Mouse (Mus musculus) liver, adult 2 months (tissue): ENCODE results near the gene Hoxc12. TPM values are rescaled to one million over a fixed set of nuclear protein-coding genes. Genes with fewer than 3 reads are reported as not detected.

ENCODE experiments used
- DNase-seq: peaks from one replicate; pipeline ENCODE4 v3.0.0-alpha.2; 2011; ENCODE audit warnings: low read depth, low spot score; ENCODE audit errors: extremely low read depth
- H3K27ac ChIP-seq: fragments of 200-500 bp; replicated peaks from 2 replicates; pipeline ENCODE4 v1.5.1; 2012; ENCODE audit warnings: low read depth, mild to moderate bottlenecking, control low read depth, inconsistent platforms, low read length; ENCODE audit not compliant: insufficient read depth
- H3K27me3 ChIP-seq: fragments of 200-500 bp; 2 replicates; pipeline ENCODE4 v1.6.1; 2012; ENCODE audit warnings: mild to moderate bottlenecking, moderate library complexity, low read length, inconsistent platforms; ENCODE audit not compliant: control insufficient read depth, insufficient read depth
- H3K36me3 ChIP-seq: fragments of 200-500 bp; 2 replicates; pipeline ENCODE4 v1.6.1; 2012; ENCODE audit warnings: low read length, inconsistent platforms; ENCODE audit not compliant: control insufficient read depth, insufficient read depth
- H3K4me1 ChIP-seq: fragments of 200-500 bp; 2 replicates; pipeline ENCODE4 v1.6.1; 2011; ENCODE audit warnings: low read length; ENCODE audit not compliant: control insufficient read depth, insufficient read depth
- H3K4me3 ChIP-seq: fragments of 200-500 bp; 2 replicates; pipeline ENCODE4 v1.5.1; 2011; ENCODE audit warnings: low read depth, mild to moderate bottlenecking, control low read depth, low read length, moderate library complexity; ENCODE audit not compliant: insufficient read depth
- H3K79me2 ChIP-seq: fragments of 200-500 bp; 2 replicates; pipeline ENCODE4 v1.6.1; 2012; ENCODE audit warnings: inconsistent platforms, mild to moderate bottlenecking, low read length, moderate library complexity; ENCODE audit not compliant: control insufficient read depth, insufficient read depth
- H3K9ac ChIP-seq: fragments of 200-500 bp; 2 replicates; pipeline ENCODE4 v1.6.1; 2012; ENCODE audit warnings: low read depth, mild to moderate bottlenecking, control low read depth, inconsistent platforms, low read length
- CTCF ChIP-seq: fragments of 200-500 bp; IDR thresholded peaks from 2 replicates; pipeline ENCODE4 v1.5.1; 2011; ENCODE audit warnings: low read depth, low read length, control low read depth
- POLR2A ChIP-seq: fragments of 200-500 bp; IDR thresholded peaks from 2 replicates; pipeline ENCODE4 v1.6.1; 2011; ENCODE audit warnings: low read length, control low read depth; ENCODE audit not compliant: insufficient read depth; ENCODE audit errors: extremely low read depth
- WGBS: fragments of 180-500 bp; shearing (Covaris S2); methylation state at CpG from one replicate; pipeline ENCODE4 v1.1.7; 2018; 5-methylcytosine and 5-hydroxymethylcytosine counted together
- polyA plus RNA-seq: library from polyadenylated mRNA; depleted of rRNA; stranded (reverse); fragments of >200 nt; gene quantifications from 2 replicates; pipeline ENCODE4 v1.2.3, GENCODE M21; 2012
- total RNA-seq: library from RNA; depleted of rRNA; stranded (reverse); fragments of >200 nt; gene quantifications from 2 replicates; pipeline ENCODE4 v1.2.3, GENCODE M21; 2014

Hoxc12 gene
- total and polyA plus RNA-seq, 2 experiments = not detected

DNA sequence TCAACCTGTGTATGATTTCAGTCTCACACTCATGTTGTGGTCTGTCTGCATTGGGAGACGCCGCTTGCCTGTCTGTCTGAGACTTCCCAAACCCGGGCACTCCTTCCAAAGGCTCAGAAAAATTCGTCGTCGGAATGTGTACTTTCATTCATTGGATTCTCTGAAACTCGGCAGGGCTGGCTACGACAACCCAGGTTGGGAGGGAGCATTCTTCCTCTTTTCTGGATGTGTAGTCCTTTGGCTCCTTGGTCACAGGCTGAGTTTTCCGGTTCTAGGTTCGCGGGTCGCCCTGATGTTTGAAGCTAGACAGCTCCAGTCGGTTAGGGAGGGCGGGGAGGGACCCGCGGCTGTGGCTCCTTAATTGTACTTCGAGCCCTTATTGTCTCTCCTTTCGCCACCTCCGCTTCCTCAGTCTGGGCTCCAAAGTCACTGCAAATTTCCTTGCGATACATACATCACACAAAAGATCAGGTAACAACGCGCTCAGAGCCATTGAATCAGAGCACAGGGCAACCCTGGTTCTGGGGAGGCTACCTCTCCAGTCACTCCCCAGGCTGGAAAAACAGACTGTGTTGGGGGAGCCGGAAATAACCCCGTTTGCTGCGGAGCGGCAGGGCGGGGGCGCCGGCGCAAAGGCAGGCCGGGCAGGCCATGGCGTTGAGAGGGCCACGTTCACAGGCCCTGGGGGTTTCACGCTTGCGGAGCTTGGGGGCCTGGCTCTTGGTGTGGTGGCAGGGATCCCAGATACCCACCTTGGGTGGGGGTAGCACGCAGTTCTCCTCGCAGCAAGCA, 40.3 kb downstream of the Hoxc12 start:
- WGBS = 4% methylated on average over 37 of the region's 37 CpGs
- Histone ChIP-seq H3K4me3 (peak overlapping the region; percentile 20; the same call in 1 of the 2 replicates), H3K4me1 (no peaks in the 10 kb centered on the region), H3K9ac (no peak overlapping the region), H3K27ac (no peak overlapping the region), H3K79me2 (no peaks in the 10 kb centered on the region), H3K27me3 (peaks cover 40% of the 10 kb centered on the region), H3K36me3 (no peaks in the 10 kb centered on the region)
- TF ChIP-seq CTCF = no peak
- no peak for TF ChIP-seq POLR2A
- no peak for DNase-seq

DNA sequence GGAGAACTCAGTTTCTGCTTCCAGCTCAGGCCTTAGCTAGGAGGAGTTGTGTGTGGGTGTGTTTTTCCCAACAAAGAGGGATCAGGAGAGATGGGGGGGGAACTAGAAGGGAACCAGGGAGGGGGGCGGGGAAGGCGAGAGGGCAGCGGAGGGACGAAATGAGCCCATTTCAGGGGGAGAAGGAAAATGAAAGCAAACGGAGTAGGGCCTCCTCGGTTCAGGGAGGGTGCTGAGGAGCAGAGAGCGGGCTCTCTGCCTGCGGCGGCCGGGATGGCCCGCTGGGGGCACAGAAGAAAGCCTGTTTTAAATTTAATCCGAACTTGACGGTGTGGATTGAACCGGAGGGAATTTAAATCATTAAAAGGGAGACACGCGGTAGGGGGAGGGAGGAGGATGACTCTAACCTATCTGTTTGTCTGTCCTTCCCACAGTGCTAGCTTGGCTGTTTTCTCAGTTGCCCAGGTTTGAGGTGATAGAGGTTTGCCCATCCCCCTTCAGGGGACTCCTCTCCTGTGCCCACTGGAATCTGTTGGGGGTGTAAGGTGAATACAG, 40.9 kb downstream of the Hoxc12 start:
- no peaks in the 10 kb centered on the region for H3K79me2 ChIP-seq
- H3K4me1 ChIP-seq = no peaks in the 10 kb centered on the region; the same call in 1 of the 2 replicates
- H3K36me3 ChIP-seq = no peaks in the 10 kb centered on the region
- DNase-seq = no peak
- H3K4me3 ChIP-seq = peak overlapping the region; percentile 20; the same call in 1 of the 2 replicates
- H3K27me3 ChIP-seq = peaks cover 42% of the 10 kb centered on the region
- no peak overlapping the region for H3K9ac ChIP-seq
- no peak overlapping the region for H3K27ac ChIP-seq
- 11% methylated on average over 15 of the region's 16 CpGs for WGBS
- no peak for TF ChIP-seq CTCF

DNA sequence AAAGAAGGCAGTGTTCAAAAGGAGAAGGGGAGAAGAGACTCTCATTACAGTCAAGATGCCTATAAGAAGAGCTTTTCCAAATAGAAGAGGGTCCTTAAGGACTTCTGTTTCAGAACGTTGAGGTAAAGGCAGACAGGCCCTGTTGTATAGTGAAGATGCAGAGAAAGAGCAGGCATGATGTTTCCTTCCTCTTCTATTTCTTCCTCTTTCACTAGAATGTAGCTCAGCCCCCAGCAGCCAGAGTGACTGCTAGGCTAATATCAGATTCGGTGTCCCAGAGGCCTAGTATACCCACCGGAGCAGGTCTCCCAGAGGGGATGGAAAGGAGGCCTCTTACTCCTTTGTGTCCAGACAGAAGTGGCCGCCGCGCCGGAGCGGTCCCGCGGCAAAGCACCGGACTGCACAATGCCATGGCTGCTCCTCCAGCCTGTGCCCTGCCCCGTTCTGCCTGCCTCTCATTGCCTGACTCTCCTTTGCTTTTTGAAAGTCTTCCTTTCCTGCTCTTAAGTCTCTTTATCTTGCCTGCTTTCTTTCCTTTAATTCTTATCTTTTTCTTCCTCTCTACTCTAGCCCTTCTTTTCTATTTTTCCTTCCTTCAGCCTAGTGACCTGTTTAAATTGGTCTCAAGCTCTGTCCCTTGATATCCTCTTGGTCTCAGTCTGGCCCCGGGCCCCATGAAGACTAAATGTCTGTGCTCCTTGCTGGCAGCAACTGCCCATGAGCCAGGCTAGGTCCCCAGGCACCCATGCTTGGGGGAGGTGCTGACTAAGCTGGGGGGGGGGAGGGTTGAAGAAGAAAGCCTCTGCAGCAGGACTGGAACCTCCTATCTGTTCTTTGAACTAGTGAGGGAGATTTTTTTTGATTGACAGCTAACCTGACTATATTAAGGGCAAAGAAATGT, 42.3 kb downstream of the Hoxc12 start:
- no peak for DNase-seq
- Histone ChIP-seq H3K27ac (no peak overlapping the region), H3K27me3 (peaks cover 43% of the 10 kb centered on the region), H3K9ac (no peak overlapping the region), H3K4me1 (no peaks in the 10 kb centered on the region; the same call in 1 of the 2 replicates), H3K36me3 (no peaks in the 10 kb centered on the region), H3K4me3 (no peak overlapping the region), H3K79me2 (no peaks in the 10 kb centered on the region)
- no peak for TF ChIP-seq POLR2A
- TF ChIP-seq CTCF = no peak
- 23% methylated on average over 13 of the region's 13 CpGs for WGBS

DNA sequence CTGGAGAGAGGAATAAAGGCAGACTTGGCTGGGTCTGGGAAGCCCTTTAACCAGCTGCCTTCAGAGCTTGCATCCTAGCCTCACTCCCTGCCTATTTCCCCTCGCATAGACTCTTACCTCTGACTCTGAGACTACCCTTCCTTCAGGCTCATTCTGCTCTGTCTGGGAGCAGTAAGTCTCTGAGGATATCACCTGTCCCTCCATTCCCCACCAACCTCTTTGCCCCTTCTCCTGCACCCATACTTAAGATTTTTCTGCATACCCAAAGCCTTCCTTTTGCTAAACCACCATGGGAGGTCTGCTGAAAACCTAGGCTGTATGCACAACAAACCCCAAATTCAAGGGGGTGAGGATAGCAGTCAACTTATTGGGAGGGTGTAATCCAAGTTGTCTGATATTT, 43.4 kb downstream of the Hoxc12 start:
- TF ChIP-seq CTCF (no peak), POLR2A (no peak)
- Histone ChIP-seq H3K27me3 (peaks cover 38% of the 10 kb centered on the region), H3K4me3 (no peak overlapping the region), H3K79me2 (no peaks in the 10 kb centered on the region), H3K27ac (no peak overlapping the region), H3K36me3 (no peaks in the 10 kb centered on the region), H3K4me1 (no peaks in the 10 kb centered on the region; the same call in 1 of the 2 replicates), H3K9ac (no peak overlapping the region)
- DNase-seq = no peak
- 0% methylated on average over 1 of the region's 1 CpGs for WGBS

DNA sequence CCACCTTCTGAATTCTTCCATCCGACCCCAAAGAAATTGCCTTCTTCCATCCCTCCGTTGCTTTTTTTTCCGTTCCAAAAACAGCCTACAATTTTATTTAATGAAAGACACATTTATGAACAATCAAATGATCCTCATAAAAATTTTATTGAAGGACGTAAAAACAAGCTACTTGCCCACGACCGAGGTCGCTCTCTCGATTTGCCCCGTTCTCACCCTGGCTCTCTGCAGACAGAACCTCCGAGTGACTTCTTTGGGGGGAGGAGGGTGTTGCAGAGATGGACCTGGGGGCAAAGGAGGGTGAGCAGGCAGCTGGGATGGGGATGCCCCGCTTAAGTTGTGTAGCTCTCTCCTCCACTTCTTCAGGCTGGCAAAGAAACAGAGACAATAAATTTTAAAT, 43.8 kb downstream of the Hoxc12 start:
- no peak for TF ChIP-seq POLR2A
- TF ChIP-seq CTCF = no peak
- H3K79me2 ChIP-seq = no peaks in the 10 kb centered on the region
- DNase-seq = no peak
- peaks cover 35% of the 10 kb centered on the region for H3K27me3 ChIP-seq
- 6% methylated on average over 11 of the region's 11 CpGs for WGBS
- no peak overlapping the region for H3K9ac ChIP-seq
- no peak overlapping the region for H3K4me3 ChIP-seq
- no peak overlapping the region for H3K27ac ChIP-seq
- H3K4me1 ChIP-seq = no peaks in the 10 kb centered on the region; the same call in 1 of the 2 replicates
- no peaks in the 10 kb centered on the region for H3K36me3 ChIP-seq
